Mouse (Mus musculus): ENCODE measurements at regions not wholly inside any gene's neighbourhood (a gene's known extent, or its start where the extent isn't known, plus 50 kb on each side); places are given as distances from the start of the nearest gene placed in this dataset. TPM values are rescaled to one million over a fixed set of nuclear protein-coding genes. Genes with fewer than 3 reads are reported as not detected.

DNA sequence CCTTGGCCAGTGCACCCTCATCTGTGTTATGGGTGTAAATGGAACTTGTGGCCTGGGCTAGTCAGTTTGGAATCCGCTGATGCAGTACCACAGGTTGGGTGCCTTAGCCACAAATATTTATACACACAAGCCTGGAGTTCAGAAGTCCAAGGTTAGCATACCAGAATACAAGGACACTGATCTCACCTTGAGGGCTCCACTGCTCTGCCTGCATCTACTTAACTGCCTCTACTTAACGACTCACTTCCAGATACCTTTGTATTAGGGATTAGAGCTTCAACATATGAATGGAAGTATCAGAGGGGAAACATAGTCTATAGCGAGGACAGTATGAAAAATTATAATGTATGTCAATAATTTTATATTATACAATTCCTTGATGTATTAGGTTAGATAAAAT, 57.5 kb downstream of the Tmem174 start:
- intact Hi-C loops (cut with DNase I), result no loop called here
- no peak for DNase-seq (ENCODE audit: low spot score in 2 of 2)

DNA sequence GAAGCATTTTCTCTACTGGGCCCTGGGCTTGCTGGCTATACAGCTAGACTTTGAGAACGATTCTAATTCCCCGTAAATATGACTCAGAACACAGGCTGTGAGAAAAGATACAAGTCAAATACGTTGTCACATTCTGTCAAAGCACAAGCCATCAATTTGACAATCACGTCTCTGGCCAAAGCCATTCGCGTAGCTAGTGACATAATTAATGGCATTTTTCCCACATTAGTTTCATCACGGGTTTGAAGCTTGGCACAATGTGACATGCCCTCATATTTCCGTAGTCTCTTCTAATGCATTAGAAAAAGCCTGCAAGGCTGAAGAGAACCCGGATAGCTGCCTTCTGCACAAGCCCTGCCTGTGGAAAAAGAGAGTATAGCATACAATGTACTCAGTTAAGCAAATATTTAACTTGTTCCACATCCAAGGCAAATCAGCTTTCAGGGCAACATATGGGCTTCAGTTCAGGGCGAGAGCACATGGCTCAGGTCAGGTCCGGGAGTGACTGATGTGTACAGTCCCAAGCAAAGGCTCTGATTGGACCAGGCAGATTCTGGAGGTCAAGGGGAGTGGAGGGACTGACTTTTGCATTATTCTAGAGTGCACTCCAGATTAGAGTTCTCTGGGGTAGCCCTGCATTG, 58.7 kb downstream of the Tmem174 start:
- DNase-seq (ENCODE audit: low spot score in 2 of 2), result no peak
- intact Hi-C loops (cut with DNase I), result no loop called here

DNA sequence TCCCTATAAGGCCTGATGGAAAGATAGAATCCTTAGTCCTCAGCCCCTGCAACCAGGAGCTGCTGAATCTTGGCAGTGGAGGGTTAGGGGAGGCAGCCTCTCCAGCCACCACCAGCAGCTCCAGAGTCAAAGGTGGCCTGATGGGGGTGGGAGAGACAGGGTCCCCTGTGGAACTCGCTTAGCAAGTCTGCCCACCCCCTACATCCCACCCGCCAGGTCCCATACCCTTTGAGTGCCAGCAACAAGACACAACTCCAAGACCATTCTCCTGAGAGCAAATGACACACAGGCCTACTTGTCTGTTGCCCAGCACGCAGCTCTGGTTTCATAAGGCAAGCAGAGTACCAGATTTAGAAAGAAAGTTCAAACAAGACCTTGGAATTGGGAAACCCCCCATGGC, 61.1 kb downstream of the Tmem174 start:
- DNase-seq (ENCODE audit: low spot score in 2 of 2), result no peak
- intact Hi-C loops (cut with DNase I), result no loop called here

DNA sequence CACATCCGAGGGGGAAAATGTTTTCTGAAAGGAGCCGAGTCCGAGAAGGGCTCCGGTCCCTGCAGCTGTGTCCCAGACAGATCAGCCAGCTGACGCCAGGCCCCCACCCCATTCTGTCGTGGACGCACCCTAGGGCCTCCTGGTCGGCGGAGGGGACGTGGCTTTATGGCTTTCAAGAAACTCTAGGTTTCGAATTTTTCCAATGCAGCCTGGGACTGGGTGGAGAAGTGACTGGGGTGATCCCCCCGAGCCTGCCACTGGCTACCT, 63.2 kb downstream of the Tmem174 start:
- intact Hi-C loops (cut with DNase I), result no loop called here
- no peak for DNase-seq (ENCODE audit: low spot score in 2 of 2)

DNA sequence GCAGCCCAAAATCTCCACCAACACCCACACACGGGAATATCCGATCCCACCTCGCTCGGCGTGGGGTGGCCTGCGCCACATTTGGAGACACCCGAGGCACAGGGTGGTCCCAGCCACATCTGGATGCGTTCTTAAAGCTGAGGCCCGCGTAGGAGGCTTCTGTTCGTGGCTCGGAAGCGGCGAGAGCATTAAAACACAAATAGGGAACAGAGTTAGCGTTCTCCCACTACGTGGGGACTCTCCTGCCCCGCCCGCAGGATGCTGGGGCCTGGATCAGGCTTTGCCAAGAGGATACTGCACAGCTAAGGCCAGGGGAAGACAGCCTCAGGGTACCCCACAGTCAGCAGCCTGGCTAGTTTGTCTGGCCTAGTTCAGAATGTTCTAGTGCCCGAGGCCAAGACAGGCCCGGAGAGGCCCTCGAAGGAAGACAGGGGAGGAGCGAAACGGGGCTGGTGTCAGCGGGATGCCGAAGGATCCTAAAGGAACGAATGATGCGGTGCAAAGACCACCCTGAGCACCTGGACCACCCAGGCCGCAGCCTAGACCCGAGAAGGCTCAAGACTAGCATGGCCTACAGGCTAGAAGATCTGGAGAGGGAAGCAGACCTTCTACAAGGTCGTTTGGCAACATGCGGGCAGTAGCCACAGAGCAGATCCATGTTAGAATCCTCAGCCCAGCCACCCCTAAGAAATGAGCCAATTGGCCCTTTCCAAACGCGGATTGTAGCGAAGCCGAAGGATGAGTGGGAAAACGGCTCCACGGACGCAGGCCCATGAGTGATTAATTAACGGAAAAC, 63.8 kb downstream of the Tmem174 start:
- DNase-seq (ENCODE audit: low spot score in 2 of 2), result peak in 1 of 2 experiments; percentile 25
- intact Hi-C loops (cut with DNase I), result no loop called here

DNA sequence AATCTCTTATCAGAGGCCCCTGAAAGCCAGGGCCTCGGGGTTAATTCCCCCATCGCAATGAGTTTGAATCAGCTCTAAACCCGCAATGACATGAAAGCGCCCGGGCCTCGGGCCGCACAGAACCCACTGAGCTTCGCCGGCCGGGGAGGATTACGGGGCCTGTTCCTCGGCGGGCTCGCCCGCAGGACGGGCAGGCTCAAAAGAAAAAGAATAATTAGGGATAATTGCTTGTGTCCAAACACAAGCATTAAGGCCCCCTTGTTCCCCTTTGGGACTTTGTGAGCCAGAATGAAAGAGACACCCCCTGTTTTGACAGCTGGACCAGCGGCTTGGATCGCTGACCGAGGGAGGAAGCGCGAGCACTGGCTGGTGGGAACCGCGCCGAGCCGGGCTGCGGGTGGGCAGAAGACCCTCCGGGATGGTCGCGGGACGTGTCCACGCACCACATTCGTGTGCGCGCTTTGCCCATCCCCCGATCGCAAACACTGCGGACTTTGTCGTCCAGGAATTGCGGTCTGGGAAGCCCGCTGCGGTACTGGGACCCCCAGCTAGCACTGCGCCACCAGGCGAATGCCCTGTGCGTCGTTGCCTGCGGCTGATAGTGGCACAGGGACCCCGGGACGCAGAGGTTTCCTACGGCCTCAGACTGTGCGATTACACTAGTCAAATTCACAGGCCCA, 64.5 kb downstream of the Tmem174 start:
- no peak for DNase-seq (ENCODE audit: low spot score in 2 of 2)
- intact Hi-C loops (cut with DNase I), result no loop called here

DNA sequence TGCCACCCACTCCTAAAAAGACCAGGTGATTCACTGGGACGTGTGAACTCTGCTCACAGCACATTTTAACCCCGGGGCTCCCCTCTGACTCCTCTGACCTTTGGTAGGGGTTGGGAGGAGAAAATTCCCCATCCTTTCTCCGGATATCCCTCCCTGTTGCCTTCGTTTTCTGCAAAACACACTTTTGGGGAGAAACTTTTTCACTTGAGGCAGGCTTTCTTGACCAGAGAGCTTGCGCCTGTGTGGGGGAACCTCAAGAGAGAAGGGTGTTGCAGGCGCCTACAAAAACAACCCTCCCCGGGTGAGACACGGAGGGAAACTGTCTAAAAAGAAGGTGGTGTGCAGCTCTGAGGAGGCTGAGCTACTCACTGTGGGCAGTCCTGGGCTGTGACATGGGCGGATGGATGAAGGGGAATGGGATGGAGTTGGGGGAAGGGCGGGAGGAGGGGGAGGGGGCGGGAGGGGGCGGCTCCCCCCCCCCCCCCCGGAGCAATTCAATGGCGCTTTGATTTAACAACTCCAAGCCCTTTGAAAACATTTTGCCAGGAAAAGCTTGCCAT, 65.1 kb downstream of the Tmem174 start:
- intact Hi-C loops (cut with DNase I), result no loop called here
- DNase-seq (ENCODE audit: low spot score in 2 of 2), result no peak

DNA sequence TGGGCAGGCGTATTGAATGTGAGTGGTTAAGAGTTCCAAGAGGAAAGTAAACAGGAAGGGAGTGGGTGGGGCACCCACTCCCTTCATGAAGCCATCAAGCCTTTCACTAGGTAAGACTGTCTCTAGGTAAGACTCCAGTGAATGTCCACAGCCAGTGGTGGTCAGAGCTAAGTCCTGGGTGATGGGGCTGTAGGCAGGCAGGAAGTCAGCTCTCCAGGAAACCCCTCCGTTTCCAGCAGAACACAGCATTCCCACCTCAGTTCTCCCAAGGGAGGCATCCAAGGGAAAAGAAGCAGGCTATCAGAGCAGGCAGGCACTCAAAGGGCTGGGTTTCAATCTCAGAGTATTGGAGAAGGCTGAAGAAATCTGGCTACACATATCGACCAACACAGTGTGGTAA, 66.2 kb downstream of the Tmem174 start:
- no peak for DNase-seq (ENCODE audit: low spot score in 2 of 2)
- intact Hi-C loops (cut with DNase I), result no loop called here

DNA sequence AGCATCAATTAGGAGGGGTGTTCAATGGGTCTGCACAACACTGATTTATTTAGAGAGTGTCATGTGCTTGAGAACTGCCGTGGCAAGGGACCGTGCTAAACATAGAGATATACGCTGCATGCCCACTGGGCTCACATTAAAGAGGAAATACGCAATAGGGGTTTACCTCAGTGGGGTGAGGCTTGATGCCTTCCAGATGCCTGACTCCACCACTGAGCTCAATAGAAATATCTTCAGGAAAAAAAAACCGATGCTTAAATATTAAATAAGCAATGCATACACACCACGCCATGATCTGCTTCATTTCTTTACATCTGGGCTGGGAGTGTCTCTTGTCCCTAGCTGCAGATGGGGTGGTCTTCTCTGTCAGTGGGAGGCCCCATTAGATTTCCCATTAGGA, 63.9 kb upstream of the Gm10320 start:
- no peak for DNase-seq (ENCODE audit: low spot score in 2 of 2)
- intact Hi-C loops (cut with DNase I), result no loop called here

DNA sequence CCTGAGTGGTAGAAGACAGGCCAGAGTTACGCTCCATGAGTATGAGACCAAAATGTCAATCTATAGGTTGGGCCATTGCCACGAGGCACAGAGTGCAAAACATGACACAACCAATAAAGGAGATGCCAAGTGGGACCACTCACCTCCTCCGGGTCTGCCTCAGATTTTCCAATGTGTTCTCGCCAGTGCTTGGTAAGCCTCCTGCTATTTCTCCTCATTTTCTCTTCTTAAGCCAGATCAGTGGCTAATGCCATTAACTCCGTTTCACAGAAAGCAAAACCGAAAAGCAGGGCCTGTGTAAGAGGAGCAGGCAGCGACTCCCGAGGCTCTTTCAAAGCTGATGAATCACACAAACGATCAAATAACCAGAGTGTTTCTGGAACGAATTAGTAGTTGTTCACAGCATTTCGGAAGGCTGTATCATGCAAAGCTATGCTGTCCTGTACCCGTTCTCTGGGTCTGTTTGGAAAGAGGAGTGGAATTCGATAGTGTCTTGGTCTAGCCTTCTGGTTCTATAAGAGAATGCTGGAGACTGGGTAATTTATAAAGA, 59.7 kb upstream of the Gm10320 start:
- intact Hi-C loops (cut with DNase I), result no loop called here
- no peak for DNase-seq (ENCODE audit: low spot score in 2 of 2)

DNA sequence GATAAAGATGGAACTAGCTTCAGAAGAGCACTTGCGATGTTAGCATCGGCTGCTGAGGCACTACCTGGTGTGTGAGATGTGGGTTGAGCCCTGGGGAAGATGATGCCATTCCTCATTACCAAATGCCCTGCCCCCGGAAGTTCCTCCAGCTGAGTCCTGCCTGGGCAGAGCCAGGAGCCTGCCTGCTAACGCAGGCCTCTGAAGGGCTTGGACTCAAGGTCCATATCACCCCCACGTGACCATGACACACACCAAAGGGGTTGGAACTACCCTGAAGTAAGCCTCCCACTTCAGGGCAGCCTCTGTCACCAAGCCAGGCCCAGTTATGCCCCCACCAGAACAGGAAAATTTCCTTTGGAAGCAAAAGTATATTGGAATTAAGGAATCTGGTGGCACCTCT, 55.4 kb upstream of the Gm10320 start:
- no peak for DNase-seq (ENCODE audit: low spot score in 2 of 2)
- intact Hi-C loops (cut with DNase I), result no loop called here

DNA sequence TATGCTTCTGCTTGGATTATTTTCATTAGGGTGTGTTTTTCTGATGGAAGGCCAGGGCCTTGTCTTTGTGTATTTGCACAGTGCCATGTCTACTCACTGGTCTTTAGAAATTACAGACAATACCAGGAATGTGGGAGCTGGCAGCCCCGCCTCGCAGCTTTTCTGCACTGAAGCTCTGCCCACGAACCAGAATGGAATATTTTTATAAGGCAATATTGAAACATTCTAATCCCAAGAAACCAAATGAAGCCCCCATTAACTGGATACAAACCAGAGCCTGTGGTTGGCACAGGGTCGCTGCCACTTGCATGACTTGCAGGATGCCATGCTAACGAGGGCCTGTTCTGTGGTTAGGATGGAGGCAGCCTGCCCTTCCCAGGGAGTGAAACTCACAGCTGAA, 54.3 kb upstream of the Gm10320 start:
- intact Hi-C loops (cut with DNase I), result no loop called here
- DNase-seq (ENCODE audit: low spot score in 2 of 2), result no peak

DNA sequence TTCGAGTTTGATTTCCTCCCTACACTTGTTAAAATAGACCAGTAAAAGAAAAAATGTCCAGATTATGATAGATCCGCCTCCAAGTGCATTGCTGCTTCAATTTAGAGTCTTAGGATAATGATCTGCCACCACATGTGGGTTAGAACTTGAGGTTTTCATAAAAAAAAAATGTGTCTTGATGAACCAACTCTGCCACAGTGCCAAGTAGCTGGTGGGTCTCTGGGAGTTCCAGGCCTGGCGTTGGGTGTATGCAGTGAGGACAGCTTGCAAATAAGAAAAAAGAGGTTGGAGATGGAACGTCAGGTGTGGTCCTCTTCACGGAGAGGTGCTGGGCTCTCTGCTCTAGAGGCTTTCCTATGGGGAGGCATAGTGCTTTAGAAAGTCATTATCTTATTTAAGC, 53.6 kb upstream of the Gm10320 start:
- intact Hi-C loops (cut with DNase I), result no loop called here
- DNase-seq (ENCODE audit: low spot score in 2 of 2), result no peak

DNA sequence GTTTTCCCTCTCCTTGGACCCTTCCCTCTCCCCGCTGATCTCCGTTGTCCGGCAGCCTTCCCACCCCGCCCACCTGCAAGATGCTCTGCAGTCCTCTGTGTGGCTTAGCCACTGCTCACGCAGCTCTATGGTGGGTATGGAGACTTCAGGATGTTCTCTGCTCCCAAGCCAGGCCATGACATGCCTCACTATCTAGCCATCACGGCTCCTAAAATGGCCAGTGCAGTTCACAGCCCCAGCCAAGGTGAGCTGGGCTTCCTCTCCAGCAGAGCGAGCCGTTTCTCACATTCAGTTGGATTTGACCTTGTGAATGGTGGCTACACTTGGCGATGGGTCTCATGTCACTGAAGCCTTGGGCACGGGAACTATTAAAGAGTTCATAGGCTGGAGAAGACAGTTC, 52.2 kb upstream of the Gm10320 start:
- intact Hi-C loops (cut with DNase I), result no loop called here
- no peak for DNase-seq (ENCODE audit: low spot score in 2 of 2)

Small RNA genes in the stretch of these regions (microRNA-seq; reads per million reads assigned to microRNA genes)
- gene Gm22698, result not detected

Measured in left cerebral cortex, postnatal 36 days (tissue).